ENCODE assay signal across 8 mouse cellular contexts in the genomic region with DNA sequence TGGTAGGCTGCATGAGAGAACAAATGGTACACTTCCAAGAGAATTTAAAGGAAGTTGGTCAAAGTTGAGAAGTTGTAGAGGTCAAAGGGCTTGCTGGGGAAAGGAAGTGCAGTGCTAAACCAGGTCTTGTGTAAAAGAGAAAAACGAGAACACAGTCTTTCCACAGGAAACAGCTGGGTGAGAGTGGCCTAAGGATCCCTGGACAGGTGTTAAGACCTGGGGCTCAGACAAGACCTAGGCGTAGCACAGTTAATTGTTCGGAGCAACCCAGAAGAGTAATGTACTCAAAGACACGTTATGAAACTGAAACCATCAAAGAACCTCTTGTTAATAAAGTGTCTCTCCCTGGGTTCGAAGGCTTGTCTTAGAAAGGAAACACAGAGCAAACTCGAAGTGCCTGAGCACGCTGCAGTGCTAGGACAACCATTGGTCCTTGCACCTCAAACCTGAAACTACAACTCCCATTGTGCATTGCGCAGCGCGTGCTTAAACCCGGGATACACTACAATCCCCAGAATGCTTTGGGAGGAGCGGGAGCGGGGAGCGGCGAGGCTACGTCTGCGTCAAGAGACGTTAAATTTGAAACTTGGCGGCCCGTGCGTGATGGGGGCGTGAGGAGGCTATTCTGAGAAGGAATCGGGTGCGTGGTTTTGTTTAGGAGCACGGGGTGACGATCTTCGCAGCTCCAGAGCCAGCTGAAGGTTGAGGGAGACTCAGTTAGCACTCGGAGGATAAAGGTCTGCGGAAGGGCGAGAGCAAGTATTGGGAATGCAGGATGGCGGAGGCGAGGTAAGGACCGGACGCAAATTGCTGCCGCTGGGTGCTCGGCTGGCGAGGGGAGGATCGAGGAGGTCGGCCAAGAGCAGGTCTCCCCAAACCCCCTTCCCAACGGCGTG. TPM values are rescaled to one million over a fixed set of nuclear protein-coding genes. Genes with fewer than 3 reads are reported as not detected.
A peak's percentile ranks its signal among the peaks of the same experiment; 100 is the strongest.
DNase-seq lines count a peak whose midpoint lies in the region; ATAC-seq and TF ChIP-seq lines count a peak whose summit lies in the region.

A gene (plus strand): TSS at position 539 of the 896 bp plus-strand sequence.

- in situ Hi-C loops in ES-E14 (cut with MboI; ENCODE audit: low sequenced_read_pairs in 2 of 2, unreplicated experiment in 2 of 2) = no loop called here

- TF ChIP-seq CTCF in lung, adult 2 months (IDR thresholded peaks at IDR 0.05; ENCODE audit: insufficient read depth, low read length) = no peak

- peaks cover 22% of the 10 kb centered on the region for H3K36me3 ChIP-seq in ES-E14 (ENCODE audit: control insufficient read depth, insufficient read depth, low read length, poor library complexity, severe bottlenecking)
- H3K36me3 ChIP-seq in forebrain, embryonic 15.5 days = no peaks in the 10 kb centered on the region

- H3K4me1 ChIP-seq in ES-E14 (ENCODE audit: control insufficient read depth in 2 of 2, insufficient read depth in 2 of 2, low read length in 2 of 2, poor library complexity in 1 of 2) = peaks cover 1 to 15% of the 10 kb centered on the region in 2 experiments; a peak in 3 of 4 replicates
- peaks cover 22% of the 10 kb centered on the region for H3K4me1 ChIP-seq in forebrain, embryonic 15.5 days
- no peaks in the 10 kb centered on the region for H3K4me1 ChIP-seq in lung, adult 2 months (ENCODE audit: control insufficient read depth, insufficient read depth, low read length)

- H3K4me3 ChIP-seq in ES-E14 (ENCODE audit: insufficient read depth in 1 of 2, low read depth in 1 of 2, low read length in 2 of 2, poor library complexity in 1 of 2, severe bottlenecking in 1 of 2) = peak within 1 kb of the TSS; percentile 86 to 89
- H3K4me3 ChIP-seq in forebrain, embryonic 15.5 days = peak within 1 kb of the TSS; percentile 78
- peak within 1 kb of the TSS; percentile 89 for H3K4me3 ChIP-seq in lung, adult 2 months (replicated peaks; ENCODE audit: extremely low read depth, low read depth, low read length)

- DNase-seq in ES-E14 (ENCODE audit: low read depth, low spot score) = peak; percentile 91
- DNase-seq in cerebellum, adult 11-12 months = peak; percentile 84
- DNase-seq in heart, postnatal 25 days (ENCODE audit: low spot score) = peak; percentile 77
- DNase-seq in layer of hippocampus, adult 18-20 months (ENCODE audit: low spot score in 2 of 2) = peak; percentile 85 to 93
- DNase-seq in lung, adult 2 months = peak; percentile 84
- peak; percentile 83 to 89 for DNase-seq in thymus, adult 18-20 months

- intact Hi-C loops in heart, postnatal 25 days (cut with DNase I) = loop anchor here (2.0 kb wide), 1 partner anchor 53 kb away; no protein-coding TSS in a partner anchor

- peak; percentile 99 for ATAC-seq in forebrain, embryonic 15.5 days (replicated peaks)
- peak; percentile 99 for ATAC-seq in neutrophil, adult 5-6 weeks (ENCODE audit: extremely low read depth, insufficient number of reproducible peaks, low FRiP score, poor library complexity, severe bottlenecking)

- peak within 1 kb of the TSS; percentile 61 for H3K4me2 ChIP-seq in forebrain, embryonic 15.5 days (replicated peaks)

- H3K9me3 ChIP-seq in ES-E14 (ENCODE audit: control insufficient read depth, insufficient read depth, low read depth, low read length) = no peaks in the 10 kb centered on the region
- H3K9me3 ChIP-seq in forebrain, embryonic 15.5 days = no peaks in the 10 kb centered on the region

- no peak within 1 kb of the TSS for H3K27ac ChIP-seq in ES-E14 (ENCODE audit: insufficient read depth, low read depth, low read length, poor library complexity, severe bottlenecking)
- H3K27ac ChIP-seq in forebrain, embryonic 15.5 days (replicated peaks) = no peak within 1 kb of the TSS

- TF ChIP-seq POLR2A in lung, adult 2 months (IDR thresholded peaks at IDR 0.05; ENCODE audit: borderline replicate concordance, extremely low read depth, low read depth, low read length) = no peak

- WGBS in forebrain, embryonic 15.5 days = 6% methylated on average over 41 of the region's 41 CpGs
- WGBS in lung, adult 2 months = 5% methylated on average over 41 of the region's 41 CpGs

- no peaks in the 10 kb centered on the region for H3K27me3 ChIP-seq in forebrain, embryonic 15.5 days

- peak within 1 kb of the TSS; percentile 92 for H3K9ac ChIP-seq in ES-E14 (ENCODE audit: insufficient read depth, low read depth, low read length, poor library complexity, severe bottlenecking)
- peak within 1 kb of the TSS; percentile 55 for H3K9ac ChIP-seq in forebrain, embryonic 15.5 days (replicated peaks)

TF ChIP-seq in ES-E14, 5 proteins besides CTCF, POLR2A, EP300 and RAD21:
- TF ChIP-seq HCFC1 (IDR thresholded peaks at IDR 0.05; ENCODE audit: borderline replicate concordance, insufficient read depth, low read length) (peak; percentile 95), ZC3H11A (IDR thresholded peaks at IDR 0.05; ENCODE audit: borderline replicate concordance, low read depth, low read length) (no peak), ZNF384 (IDR thresholded peaks at IDR 0.05; ENCODE audit: low read depth, low read length) (no peak), CHD2 (IDR thresholded peaks at IDR 0.05; ENCODE audit: low read depth, low read length) (0 out of 2 replicates have a peak, but pooled peaks have one; percentile 34)

RNA-seq across cellular contexts. Expression of the gene that starts here (rescaled TPM):
- total RNA-seq in ES-E14 (2012; rRNA removed) = 115 and 121 TPM in 2 replicates
- 42.9 and 46.0 TPM in 2 replicates for polyA plus RNA-seq in forebrain, embryonic 15.5 days (2015; fragmentation: Nextera tagmentation; extraction: Ambion mirVana)
- total RNA-seq in heart, postnatal 25 days (2021) = 1 to 10 TPM; 1.9 to 2.2 TPM
- total RNA-seq in layer of hippocampus, adult 18-20 months (2021) = 1 to 10 TPM; 2.4 TPM
- polyA plus RNA-seq in lung, adult 2 months (2012; rRNA removed) = 1.0 and 2.7 TPM in 2 replicates
- total RNA-seq in neutrophil, adult 5-6 weeks (2017) = 3.8 and 5.0 TPM in 2 replicates

Comparison
In these comparisons a context has a peak if more than half of its experiments do, and no peak if none do; other contexts are left out.
1. RNA of the gene that starts here (total RNA-seq): 115 to 121 TPM in ES-E14; 3.8 to 5.0 TPM in neutrophil, adult 5-6 weeks, 2.4 TPM in layer of hippocampus, adult 18-20 months and 1.9 to 2.2 TPM in heart, postnatal 25 days; every median in the first group is over 10 times any median in the second.
2. RNA of the gene that starts here (polyA plus RNA-seq): 42.9 to 46.0 TPM in forebrain, embryonic 15.5 days; 1.0 to 2.7 TPM in lung, adult 2 months; every median in the first group is over 10 times any median in the second.
3. Peak in every context shown above with its lines, with median percentiles within 50 percentile points of each other: DNase-seq and H3K4me3 ChIP-seq.